Mouse (Mus musculus) limb, embryonic 14.5 days (tissue): ENCODE results near the gene Dennd1a. TPM values are rescaled to one million over a fixed set of nuclear protein-coding genes. Genes with fewer than 3 reads are reported as not detected.

Source experiments
- ATAC-seq: fragments of 200-750 bp; cut with Nextera tagmentation; 2 replicates; pipeline ENCODE4 v1.8.0; 2017; ENCODE audit warnings: low read depth, moderate number of reproducible peaks, moderate TSS enrichment; ENCODE audit not compliant: low FRiP score
- DNase-seq: peaks from one replicate; pipeline ENCODE4 v3.0.0-alpha.2; 2015; ENCODE audit warnings: low spot score
- H3K27ac ChIP-seq: fragments of 300-500 bp; sonication (generic); replicated peaks from 2 replicates; pipeline ENCODE4 v1.5.1; 2014; ENCODE audit warnings: low read depth, mild to moderate bottlenecking, low read length, moderate library complexity, mixed read lengths
- H3K27me3 ChIP-seq: fragments of 300-500 bp; sonication (generic); 2 replicates; pipeline ENCODE4 v1.6.1; 2014; ENCODE audit warnings: low read length, mixed read lengths; ENCODE audit not compliant: control insufficient read depth, insufficient read depth
- H3K36me3 ChIP-seq: fragments of 300-500 bp; sonication (generic); 2 replicates; pipeline ENCODE4 v1.6.1; 2014; ENCODE audit warnings: mild to moderate bottlenecking, low read length, moderate library complexity, mixed read lengths; ENCODE audit not compliant: control insufficient read depth, insufficient read depth
- H3K4me1 ChIP-seq: fragments of 300-500 bp; sonication (generic); 2 replicates; pipeline ENCODE4 v1.6.1; 2014; ENCODE audit warnings: antibody characterized with exemption, low read length, mixed read lengths; ENCODE audit not compliant: control insufficient read depth, insufficient read depth
- H3K4me2 ChIP-seq: fragments of 300-500 bp; sonication (generic); replicated peaks from 2 replicates; pipeline ENCODE4 v1.6.1; 2014; ENCODE audit warnings: low read depth, mild to moderate bottlenecking, low read length, moderate library complexity; ENCODE audit not compliant: severe bottlenecking
- H3K4me3 ChIP-seq: fragments of 300-500 bp; sonication (generic); replicated peaks from 2 replicates; pipeline ENCODE4 v1.5.1; 2014; ENCODE audit warnings: low read length
- H3K9ac ChIP-seq: fragments of 300-500 bp; sonication (generic); 2 replicates; pipeline ENCODE4 v1.6.1; 2014; ENCODE audit warnings: mild to moderate bottlenecking, low read depth, low read length, moderate library complexity; ENCODE audit not compliant: severe bottlenecking
- H3K9me3 ChIP-seq: fragments of 300-500 bp; sonication (generic); 2 replicates; pipeline ENCODE4 v1.6.1; 2016; ENCODE audit warnings: low read length; ENCODE audit not compliant: control insufficient read depth
- POLR2A ChIP-seq: fragments of 200-500 bp; IDR thresholded peaks from 2 replicates; pipeline ENCODE4 v1.8.0; 2012; ENCODE audit warnings: inconsistent platforms, mild to moderate bottlenecking, moderate library complexity, borderline replicate concordance; ENCODE audit not compliant: insufficient read depth, insufficient read length; ENCODE audit errors: extremely low read depth
- WGBS: fragments of 180-500 bp; shearing (Covaris S2); extraction: QIAGEN DNeasy Blood & Tissue Kit; methylation state at CpG from one replicate; pipeline ENCODE4 v1.1.7; 2014; 5-methylcytosine and 5-hydroxymethylcytosine counted together
- polyA plus RNA-seq, 2 experiments: library from polyadenylated mRNA; depleted of rRNA in 1 of 2; stranded (reverse) in 1 of 2; unstranded in 1 of 2; fragments of >200 nt; fragmentation: Nextera tagmentation in 1 of 2; extraction: Ambion mirVana in 1 of 2; gene quantifications; 2 replicates each; pipeline versions ENCODE4 v1.2.1 to v1.2.3; 2012 to 2014

Gene Dennd1a
- polyA plus RNA-seq, 2 experiments = 11.8 to 22.9 TPM

- TF ChIP-seq POLR2A = no peak
- no peaks in the 10 kb centered on the region for H3K9me3 ChIP-seq
- no peaks in the 10 kb centered on the region for H3K27me3 ChIP-seq
- ATAC-seq (no peak), DNase-seq (no peak)
- no peak overlapping the region for H3K27ac ChIP-seq
- no peak overlapping the region for H3K4me2 ChIP-seq
- no peak overlapping the region for H3K9ac ChIP-seq
- H3K4me1 ChIP-seq = peaks cover 3% of the 10 kb centered on the region; the same call in 1 of the 2 replicates
- WGBS = 29% methylated on average over 9 of the region's 9 CpGs
- H3K36me3 ChIP-seq = no peaks in the 10 kb centered on the region
- no peak overlapping the region for H3K4me3 ChIP-seq
Observed at GRCm38 (mm10) chr2:38003183-38003680, 284.0 kb downstream of the Dennd1a start.

- H3K36me3 ChIP-seq = no peaks in the 10 kb centered on the region
- no peak for TF ChIP-seq POLR2A
- WGBS = 92% methylated on average over 1 of the region's 1 CpGs
- H3K4me2 ChIP-seq = no peak overlapping the region
- DNase-seq (no peak), ATAC-seq (no peak)
- H3K27me3 ChIP-seq = no peaks in the 10 kb centered on the region
- H3K27ac ChIP-seq = no peak overlapping the region
- H3K4me1 ChIP-seq = peaks cover 3% of the 10 kb centered on the region; the same call in 1 of the 2 replicates
- H3K9ac ChIP-seq = no peak overlapping the region
- no peaks in the 10 kb centered on the region for H3K9me3 ChIP-seq
- no peak overlapping the region for H3K4me3 ChIP-seq
Observed at GRCm38 (mm10) chr2:38001004-38001403, 286.2 kb downstream of the Dennd1a start.

- ATAC-seq (no peak), DNase-seq (no peak)
- no peak for TF ChIP-seq POLR2A
- Histone ChIP-seq H3K27ac (no peak overlapping the region), H3K9ac (no peak overlapping the region), H3K36me3 (no peaks in the 10 kb centered on the region), H3K4me2 (no peak overlapping the region), H3K4me3 (no peak overlapping the region), H3K27me3 (no peaks in the 10 kb centered on the region), H3K9me3 (no peaks in the 10 kb centered on the region), H3K4me1 (no peaks in the 10 kb centered on the region)
- 49% methylated on average over 3 of the region's 3 CpGs for WGBS
Observed at GRCm38 (mm10) chr2:37997966-37998365, 289.2 kb downstream of the Dennd1a start.

- Histone ChIP-seq H3K9ac (no peak overlapping the region), H3K27ac (no peak overlapping the region), H3K27me3 (no peaks in the 10 kb centered on the region), H3K4me1 (peaks cover 17% of the 10 kb centered on the region), H3K36me3 (no peaks in the 10 kb centered on the region), H3K4me3 (no peak overlapping the region), H3K9me3 (no peaks in the 10 kb centered on the region), H3K4me2 (no peak overlapping the region)
- no peak for ATAC-seq
- DNase-seq = no peak
- TF ChIP-seq POLR2A = no peak
- 91% methylated on average over 3 of the region's 3 CpGs for WGBS
Observed at GRCm38 (mm10) chr2:37989091-37989490, 298.1 kb downstream of the Dennd1a start.

- DNase-seq (no peak), ATAC-seq (no peak)
- no peak for TF ChIP-seq POLR2A
- H3K36me3 ChIP-seq = no peaks in the 10 kb centered on the region
- H3K4me3 ChIP-seq = no peak overlapping the region
- 84% methylated on average over 1 of the region's 1 CpGs for WGBS
- no peaks in the 10 kb centered on the region for H3K9me3 ChIP-seq
- no peak overlapping the region for H3K27ac ChIP-seq
- H3K27me3 ChIP-seq = no peaks in the 10 kb centered on the region
- H3K4me1 ChIP-seq = peaks cover 17% of the 10 kb centered on the region
- H3K9ac ChIP-seq = no peak overlapping the region
- H3K4me2 ChIP-seq = no peak overlapping the region
Observed at GRCm38 (mm10) chr2:37988301-37988700, 298.9 kb downstream of the Dennd1a start.
